Mouse (Mus musculus): ENCODE data around the gene Kbtbd13. TPM values are rescaled to one million over a fixed set of nuclear protein-coding genes. Genes with fewer than 3 reads are reported as not detected.

The Kbtbd13 gene
- polyA plus RNA-seq, 1 experiment from 2014 or later, result 0.38 TPM

DNA sequence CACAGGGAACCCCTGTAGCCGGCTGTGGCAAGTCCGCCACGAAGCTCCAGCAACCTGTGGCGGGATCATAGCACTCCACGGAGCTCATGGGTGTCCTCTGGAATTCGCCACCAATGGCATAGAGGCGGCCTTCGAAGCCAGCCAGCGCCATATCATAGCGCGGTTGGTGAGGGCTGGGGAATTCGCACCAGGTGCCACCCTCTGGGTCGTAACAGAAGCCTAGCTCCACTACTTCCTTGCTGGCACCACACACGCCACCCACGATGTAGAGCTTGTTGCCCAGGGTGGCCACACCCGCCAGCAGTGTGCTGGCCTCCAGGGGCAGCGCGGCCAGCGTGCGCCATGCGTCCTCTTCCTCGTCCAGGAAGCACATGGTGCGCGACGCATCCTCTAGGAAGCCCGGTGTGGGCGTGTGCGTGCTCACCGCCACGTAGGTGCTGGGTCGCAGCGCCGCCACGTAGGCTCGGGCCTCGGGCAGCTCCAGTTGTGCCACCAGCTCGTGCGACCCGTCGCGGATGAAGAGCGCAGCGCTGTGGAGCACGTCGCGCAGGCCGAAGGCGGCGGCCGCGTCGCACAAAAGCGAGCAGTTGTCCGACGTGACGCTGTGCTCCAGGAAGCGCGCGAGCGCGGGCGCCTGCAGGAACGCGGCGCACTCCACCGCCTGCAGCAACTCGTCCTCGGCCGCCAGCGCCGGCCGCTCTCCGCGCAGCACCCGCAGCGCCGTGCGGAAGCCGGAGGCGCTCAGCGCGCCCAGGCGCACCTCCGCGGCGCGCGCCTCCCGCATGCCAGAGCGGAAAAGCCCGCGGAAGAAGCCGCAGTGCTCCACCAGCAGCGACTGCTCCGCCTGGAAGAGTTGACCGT is 470 bp downstream of the Kbtbd13 start:
- Histone ChIP-seq H3K4me2 (replicated peaks; ENCODE audit: low read depth, low read length) (peak overlapping the region; percentile 57), H3K36me3 (ENCODE audit: control insufficient read depth, insufficient read depth, low read length) (no peaks in the 10 kb centered on the region), H3K27ac (ENCODE audit: low read length) (no peak overlapping the region), H3K9me3 (ENCODE audit: control insufficient read depth, low read depth, low read length) (no peaks in the 10 kb centered on the region), H3K4me3 (ENCODE audit: low read depth, low read length) (peak overlapping the region; percentile 38), H3K9ac (replicated peaks; ENCODE audit: low read depth, low read length) (peak overlapping the region; percentile 18; the same call in 1 of the 2 replicates), H3K4me1 (ENCODE audit: control insufficient read depth, insufficient read depth, low read length) (peaks cover 6% of the 10 kb centered on the region), H3K27me3 (ENCODE audit: control insufficient read depth, insufficient read depth, low read length) (peaks cover 31% of the 10 kb centered on the region)
- peak; percentile 42; the same call in 1 of the 2 replicates for ATAC-seq (ENCODE audit: insufficient number of reproducible peaks, insufficient read depth, low FRiP score, low read depth)
- WGBS, result 16% methylated on average over 96 of the region's 96 CpGs

DNA sequence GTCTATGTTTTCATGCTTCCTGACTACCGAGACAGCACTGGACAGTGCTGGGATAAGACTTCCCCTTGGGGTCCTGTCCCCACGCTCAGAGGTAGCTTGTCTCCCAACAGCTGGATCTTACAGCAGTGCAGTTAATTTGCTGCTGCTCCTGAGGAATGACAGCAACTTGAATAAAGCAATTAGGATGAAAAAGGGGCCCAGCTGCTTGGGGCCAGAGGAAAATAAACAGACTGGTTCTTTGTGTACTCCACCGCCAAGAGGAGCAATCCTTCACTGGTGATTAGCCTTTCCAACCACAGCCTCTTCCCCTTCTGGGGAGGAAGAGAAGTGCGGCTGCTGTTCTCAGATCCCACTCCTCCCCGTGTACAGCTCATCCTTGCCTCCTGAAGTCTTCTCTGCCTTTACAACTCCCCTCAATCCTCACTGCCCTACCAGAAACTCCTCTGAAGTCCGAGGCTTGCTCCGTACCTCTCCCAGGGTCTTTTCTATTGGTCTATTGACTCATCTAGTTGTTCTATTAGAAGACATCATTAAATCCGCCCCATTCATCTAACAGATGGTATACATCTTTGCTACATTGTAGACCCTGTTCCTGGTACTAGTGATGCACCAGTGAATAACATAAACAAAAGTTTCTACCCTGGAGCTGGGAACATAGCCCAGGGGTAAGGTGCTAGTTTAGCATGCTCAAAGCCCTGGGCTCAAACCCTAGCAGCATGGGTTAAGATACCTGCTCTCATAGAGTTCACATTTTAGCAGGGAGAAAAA is 4.9 kb downstream of the Kbtbd13 start:
- ATAC-seq (ENCODE audit: insufficient number of reproducible peaks, insufficient read depth, low FRiP score, low read depth), result no peak
- H3K36me3 ChIP-seq (ENCODE audit: control insufficient read depth, insufficient read depth, low read length), result no peaks in the 10 kb centered on the region
- no peak overlapping the region for H3K4me3 ChIP-seq (ENCODE audit: low read depth, low read length)
- no peak overlapping the region for H3K4me2 ChIP-seq (replicated peaks; ENCODE audit: low read depth, low read length)
- H3K27me3 ChIP-seq (ENCODE audit: control insufficient read depth, insufficient read depth, low read length), result peaks cover 25% of the 10 kb centered on the region
- no peak overlapping the region for H3K9ac ChIP-seq (replicated peaks; ENCODE audit: low read depth, low read length)
- no peaks in the 10 kb centered on the region for H3K9me3 ChIP-seq (ENCODE audit: control insufficient read depth, low read depth, low read length)
- WGBS, result 15% methylated on average over 8 of the region's 8 CpGs
- peaks cover 9% of the 10 kb centered on the region for H3K4me1 ChIP-seq (ENCODE audit: control insufficient read depth, insufficient read depth, low read length)
- no peak overlapping the region for H3K27ac ChIP-seq (ENCODE audit: low read length)

DNA sequence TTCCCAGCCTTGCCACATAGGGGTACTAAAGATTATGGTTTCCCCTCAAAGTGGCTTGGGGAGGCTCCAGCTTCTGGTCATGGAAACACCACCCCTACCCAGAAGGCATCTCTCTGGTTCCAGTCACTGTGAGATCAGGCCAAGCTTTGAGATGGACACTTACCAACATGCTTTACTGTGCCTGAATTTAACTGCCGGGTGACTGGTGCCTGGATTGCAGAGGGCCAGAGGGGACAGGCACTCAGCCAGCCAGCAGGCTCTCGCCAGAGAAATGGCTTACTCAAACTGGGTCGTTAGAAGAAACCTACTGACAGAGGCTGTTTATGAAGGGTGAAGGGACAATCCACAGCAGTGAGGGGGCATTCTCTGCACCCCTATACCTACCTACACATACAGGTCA is 7.2 kb downstream of the Kbtbd13 start:
- H3K27ac ChIP-seq (ENCODE audit: low read length), result no peak overlapping the region
- no peaks in the 10 kb centered on the region for H3K36me3 ChIP-seq (ENCODE audit: control insufficient read depth, insufficient read depth, low read length)
- no peak overlapping the region for H3K4me3 ChIP-seq (ENCODE audit: low read depth, low read length)
- peaks cover 3% of the 10 kb centered on the region for H3K4me1 ChIP-seq (ENCODE audit: control insufficient read depth, insufficient read depth, low read length)
- ATAC-seq (ENCODE audit: insufficient number of reproducible peaks, insufficient read depth, low FRiP score, low read depth), result no peak
- 58% methylated on average over 3 of the region's 3 CpGs for WGBS
- no peak overlapping the region for H3K9ac ChIP-seq (replicated peaks; ENCODE audit: low read depth, low read length)
- peaks cover 3% of the 10 kb centered on the region; the same call in 1 of the 2 replicates for H3K27me3 ChIP-seq (ENCODE audit: control insufficient read depth, insufficient read depth, low read length)
- no peak overlapping the region for H3K4me2 ChIP-seq (replicated peaks; ENCODE audit: low read depth, low read length)
- no peaks in the 10 kb centered on the region for H3K9me3 ChIP-seq (ENCODE audit: control insufficient read depth, low read depth, low read length)

DNA sequence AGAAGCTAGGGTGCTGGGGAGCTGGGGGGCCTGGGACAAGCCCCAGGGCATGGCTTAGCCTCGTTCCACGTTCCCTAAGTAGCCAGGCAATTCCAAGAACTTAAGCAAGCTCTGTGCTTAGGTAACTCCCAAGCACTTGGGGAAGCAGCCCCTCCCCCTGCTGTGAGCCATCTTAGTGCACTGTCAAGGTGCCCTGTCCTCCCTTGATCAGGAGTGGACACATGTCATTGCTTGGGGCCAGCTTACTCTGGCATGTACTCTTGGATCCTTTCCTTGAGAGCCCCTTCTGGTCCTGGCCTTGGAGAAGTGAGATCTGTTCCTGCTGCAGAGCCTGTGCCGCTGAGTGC is 8.7 kb downstream of the Kbtbd13 start:
- no peak overlapping the region for H3K27ac ChIP-seq (ENCODE audit: low read length)
- no peak overlapping the region for H3K4me3 ChIP-seq (ENCODE audit: low read depth, low read length)
- H3K4me2 ChIP-seq (replicated peaks; ENCODE audit: low read depth, low read length), result no peak overlapping the region
- 47% methylated on average over 3 of the region's 3 CpGs for WGBS
- H3K27me3 ChIP-seq (ENCODE audit: control insufficient read depth, insufficient read depth, low read length), result no peaks in the 10 kb centered on the region
- no peak for ATAC-seq (ENCODE audit: insufficient number of reproducible peaks, insufficient read depth, low FRiP score, low read depth)
- no peaks in the 10 kb centered on the region for H3K9me3 ChIP-seq (ENCODE audit: control insufficient read depth, low read depth, low read length)
- no peak overlapping the region for H3K9ac ChIP-seq (replicated peaks; ENCODE audit: low read depth, low read length)
- H3K4me1 ChIP-seq (ENCODE audit: control insufficient read depth, insufficient read depth, low read length), result peaks cover 3% of the 10 kb centered on the region
- H3K36me3 ChIP-seq (ENCODE audit: control insufficient read depth, insufficient read depth, low read length), result no peaks in the 10 kb centered on the region; the same call in 1 of the 2 replicates

DNA sequence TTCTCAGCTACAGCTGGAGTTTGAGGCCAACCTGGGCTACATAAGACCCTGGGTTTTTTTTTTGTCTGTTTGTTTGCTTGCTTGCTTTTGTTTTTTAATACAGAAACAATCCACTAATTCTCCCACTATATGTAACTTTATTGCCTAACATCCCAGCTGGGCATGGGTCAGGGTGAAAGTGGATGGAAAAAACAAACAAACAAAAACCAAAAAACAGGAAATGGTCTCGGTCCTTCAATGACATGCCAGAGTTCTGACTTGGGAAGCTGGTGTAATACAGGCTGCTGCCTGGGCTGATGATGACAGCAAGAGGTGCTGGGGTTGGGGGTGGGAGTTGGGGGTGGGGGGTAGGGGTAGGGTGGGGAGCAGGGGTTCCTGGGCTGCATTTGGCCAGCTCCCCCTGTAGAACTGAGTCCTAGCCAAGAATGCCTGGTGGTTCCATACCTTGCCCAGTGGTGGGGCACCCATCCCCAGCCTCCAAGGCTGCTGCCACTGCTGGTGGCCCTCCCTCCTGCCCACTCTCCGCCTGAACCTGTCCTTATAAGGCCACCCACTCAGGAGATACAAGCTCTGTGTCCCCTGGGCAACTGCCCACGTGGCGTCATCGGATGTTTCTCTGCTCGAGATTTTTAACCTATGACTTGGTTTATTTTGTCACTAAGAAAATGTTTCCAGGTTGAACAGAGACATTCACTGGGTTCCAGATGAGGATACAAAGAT is 9.3 kb downstream of the Kbtbd13 start:
- ATAC-seq (ENCODE audit: insufficient number of reproducible peaks, insufficient read depth, low FRiP score, low read depth), result 0 out of 2 replicates have a peak, but pooled peaks have one; percentile 18
- no peak overlapping the region for H3K9ac ChIP-seq (replicated peaks; ENCODE audit: low read depth, low read length)

DNA sequence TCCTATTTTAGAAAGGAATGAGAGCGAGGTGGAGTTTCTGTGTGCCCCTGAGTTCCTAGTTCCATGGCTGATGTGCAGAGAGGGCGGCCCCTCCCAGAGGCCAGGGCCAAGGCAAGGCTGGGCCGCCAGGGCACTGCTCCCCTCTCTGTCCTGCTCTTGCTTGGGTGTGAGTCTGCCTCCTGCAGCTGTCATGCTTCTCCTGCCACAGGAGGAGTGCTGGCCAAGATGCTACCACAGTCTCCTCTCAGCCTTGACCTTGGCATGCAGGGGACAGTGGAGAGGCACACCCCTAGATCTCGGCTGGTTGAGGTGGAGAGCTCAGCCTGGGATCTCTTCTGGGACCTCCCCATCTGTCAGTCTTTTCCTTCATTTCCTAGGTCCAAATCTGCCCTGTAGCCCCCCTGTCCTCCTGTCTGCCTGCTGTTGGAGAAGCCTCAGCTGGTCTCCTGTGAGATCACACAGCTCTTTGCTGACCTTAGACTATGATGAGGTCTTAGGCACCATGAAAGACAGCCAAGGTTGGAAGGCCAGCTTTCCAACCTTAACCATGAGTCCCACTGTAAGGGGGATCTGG is 10.3 kb downstream of the Kbtbd13 start:
- Histone ChIP-seq H3K27ac (ENCODE audit: low read length) (no peak overlapping the region), H3K9ac (replicated peaks; ENCODE audit: low read depth, low read length) (no peak overlapping the region), H3K4me2 (replicated peaks; ENCODE audit: low read depth, low read length) (no peak overlapping the region), H3K9me3 (ENCODE audit: control insufficient read depth, low read depth, low read length) (no peaks in the 10 kb centered on the region), H3K27me3 (ENCODE audit: control insufficient read depth, insufficient read depth, low read length) (no peaks in the 10 kb centered on the region), H3K4me3 (ENCODE audit: low read depth, low read length) (no peak overlapping the region), H3K36me3 (ENCODE audit: control insufficient read depth, insufficient read depth, low read length) (no peaks in the 10 kb centered on the region; the same call in 1 of the 2 replicates), H3K4me1 (ENCODE audit: control insufficient read depth, insufficient read depth, low read length) (peaks cover 3% of the 10 kb centered on the region; the same call in 1 of the 2 replicates)
- WGBS, result 76% methylated on average over 4 of the region's 4 CpGs
- ATAC-seq (ENCODE audit: insufficient number of reproducible peaks, insufficient read depth, low FRiP score, low read depth), result no peak

More for the DNA sequence above, 9.3 kb downstream of the Kbtbd13 start:
- Histone ChIP-seq H3K9me3 (ENCODE audit: control insufficient read depth, low read depth, low read length) (no peaks in the 10 kb centered on the region), H3K27me3 (ENCODE audit: control insufficient read depth, insufficient read depth, low read length) (no peaks in the 10 kb centered on the region), H3K27ac (ENCODE audit: low read length) (no peak overlapping the region), H3K36me3 (ENCODE audit: control insufficient read depth, insufficient read depth, low read length) (no peaks in the 10 kb centered on the region; the same call in 1 of the 2 replicates), H3K4me1 (ENCODE audit: control insufficient read depth, insufficient read depth, low read length) (peaks cover 3% of the 10 kb centered on the region), H3K4me2 (replicated peaks; ENCODE audit: low read depth, low read length) (no peak overlapping the region), H3K4me3 (ENCODE audit: low read depth, low read length) (no peak overlapping the region)
- 70% methylated on average over 6 of the region's 6 CpGs for WGBS

DNA sequence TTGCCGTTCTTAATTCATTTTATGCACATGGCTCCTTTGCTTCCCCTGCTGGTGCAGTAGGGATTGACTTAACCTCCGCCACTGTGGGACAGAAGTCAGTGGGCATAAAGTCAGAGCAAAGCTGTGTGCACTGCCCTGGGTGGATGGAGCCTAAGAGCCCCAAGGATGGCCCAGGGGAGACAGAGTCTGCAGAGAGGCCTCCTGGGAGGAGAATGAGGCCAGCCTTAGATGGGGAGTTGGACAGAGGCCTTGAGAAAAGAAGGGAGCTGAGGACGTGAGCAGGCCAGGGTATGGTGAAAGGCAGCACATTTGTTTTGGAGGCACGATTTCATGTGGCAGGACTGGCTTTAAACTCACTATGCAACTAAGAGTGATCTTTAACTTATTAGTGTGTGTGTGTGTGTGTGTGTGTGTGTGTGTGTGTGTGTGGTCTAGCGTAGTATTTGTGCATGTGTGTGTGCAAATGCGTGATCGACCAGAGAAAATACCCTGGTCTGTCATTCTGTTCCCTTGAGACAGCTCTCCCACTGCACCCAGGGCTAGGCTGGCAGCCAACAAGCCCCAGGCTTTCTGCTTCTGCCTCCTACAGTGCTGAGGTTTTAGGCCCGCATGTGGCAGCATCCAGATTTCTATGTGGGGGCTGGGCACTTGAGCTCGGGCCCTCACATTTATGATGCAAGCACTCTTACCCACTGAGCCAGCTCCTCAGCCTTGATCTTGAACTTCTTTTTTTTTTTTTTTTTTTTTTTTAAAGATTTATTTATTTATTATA is 16.1 kb downstream of the Kbtbd13 start:
- no peak overlapping the region for H3K4me3 ChIP-seq (ENCODE audit: low read depth, low read length)
- ATAC-seq (ENCODE audit: insufficient number of reproducible peaks, insufficient read depth, low FRiP score, low read depth), result no peak
- H3K36me3 ChIP-seq (ENCODE audit: control insufficient read depth, insufficient read depth, low read length), result no peaks in the 10 kb centered on the region; the same call in 1 of the 2 replicates
- no peaks in the 10 kb centered on the region for H3K27me3 ChIP-seq (ENCODE audit: control insufficient read depth, insufficient read depth, low read length)
- no peaks in the 10 kb centered on the region for H3K9me3 ChIP-seq (ENCODE audit: control insufficient read depth, low read depth, low read length)
- H3K4me1 ChIP-seq (ENCODE audit: control insufficient read depth, insufficient read depth, low read length), result no peaks in the 10 kb centered on the region
- H3K4me2 ChIP-seq (replicated peaks; ENCODE audit: low read depth, low read length), result no peak overlapping the region
- H3K9ac ChIP-seq (replicated peaks; ENCODE audit: low read depth, low read length), result no peak overlapping the region
- 85% methylated on average over 9 of the region's 9 CpGs for WGBS
- H3K27ac ChIP-seq (ENCODE audit: low read length), result no peak overlapping the region

Measured in stomach, embryonic 14.5 days (tissue).